Mouse (Mus musculus) forebrain, embryonic 11.5 days (tissue): Measurements from ENCODE around the gene Ccdc183. TPM values are rescaled to one million over a fixed set of nuclear protein-coding genes. Genes with fewer than 3 reads are reported as not detected.

Experiments used
- ATAC-seq: fragments of 200-750 bp; cut with Nextera tagmentation; replicated peaks from 2 replicates; pipeline ENCODE4 v1.8.0; 2017; ENCODE audit warnings: moderate TSS enrichment; ENCODE audit not compliant: low FRiP score
- DNase-seq: peaks from one replicate; pipeline ENCODE4 v3.0.0-alpha.2; 2017; ENCODE audit warnings: low spot score
- H3K27ac ChIP-seq: fragments of 300-500 bp; sonication (generic); 2 replicates; pipeline ENCODE4 v1.5.1; 2014; ENCODE audit warnings: low read depth, low read length
- H3K27me3 ChIP-seq: fragments of 300-500 bp; sonication (generic); 2 replicates; pipeline ENCODE4 v1.6.1; 2014; ENCODE audit warnings: mild to moderate bottlenecking, low read length, mixed read lengths; ENCODE audit not compliant: control insufficient read depth, insufficient read depth
- H3K36me3 ChIP-seq: fragments of 300-500 bp; sonication (generic); 2 replicates; pipeline ENCODE4 v1.6.1; 2014; ENCODE audit warnings: mild to moderate bottlenecking, low read length, moderate library complexity, mixed read lengths; ENCODE audit not compliant: control insufficient read depth, insufficient read depth
- H3K4me1 ChIP-seq: fragments of 300-500 bp; sonication (generic); replicated peaks from 2 replicates; pipeline ENCODE4 v1.6.1; 2014; ENCODE audit warnings: low read length, mixed read lengths; ENCODE audit not compliant: control insufficient read depth, insufficient read depth
- H3K4me2 ChIP-seq: fragments of 300-500 bp; sonication (generic); 2 replicates; pipeline ENCODE4 v1.6.1; 2014; ENCODE audit warnings: low read depth, mild to moderate bottlenecking, low read length, moderate library complexity, mixed read lengths; ENCODE audit not compliant: severe bottlenecking
- H3K4me3 ChIP-seq: fragments of 300-500 bp; sonication (generic); 2 replicates; pipeline ENCODE4 v1.5.1; 2014; ENCODE audit warnings: low read depth, low read length
- H3K9ac ChIP-seq: fragments of 300-500 bp; sonication (generic); 2 replicates; pipeline ENCODE4 v1.6.1; 2014; ENCODE audit warnings: low read length
- H3K9me3 ChIP-seq: fragments of 300-500 bp; sonication (generic); 2 replicates; pipeline ENCODE4 v1.6.1; 2016; ENCODE audit warnings: low read length, mixed read lengths; ENCODE audit not compliant: control insufficient read depth
- WGBS: fragments of 180-500 bp; shearing (Covaris S2); extraction: QIAGEN DNeasy Blood & Tissue Kit; methylation state at CpG from one replicate; pipeline ENCODE4 v1.1.7; 2014; 5-methylcytosine and 5-hydroxymethylcytosine counted together
- polyA plus RNA-seq: library from polyadenylated mRNA; unstranded; fragments of >200 nt; fragmentation: Nextera tagmentation; extraction: Ambion mirVana; gene quantifications from 2 replicates; pipeline ENCODE4 v1.2.1, GENCODE M21; 2014

Ccdc183 gene
- polyA plus RNA-seq, 1 experiment from 2014 or later: 0.21 TPM

- peaks cover 2% of the 10 kb centered on the region; the same call in 1 of the 2 replicates for H3K36me3 ChIP-seq
- ATAC-seq (no peak), DNase-seq (peak; percentile 64)
- H3K9ac ChIP-seq: no peak overlapping the region
- 0 out of 2 replicates have a peak overlapping the region, but pooled peaks have one; percentile 15 for H3K4me2 ChIP-seq
- no peaks in the 10 kb centered on the region for H3K9me3 ChIP-seq
- no peak overlapping the region for H3K27ac ChIP-seq
- peaks cover 58% of the 10 kb centered on the region for H3K27me3 ChIP-seq
- H3K4me3 ChIP-seq: no peak overlapping the region
- WGBS: 6% methylated on average over 76 of the region's 77 CpGs
- H3K4me1 ChIP-seq: peaks cover 23% of the 10 kb centered on the region
Observed at GRCm38 (mm10) chr2:25578796-25579736, 38.4 kb downstream of the Ccdc183 start.

GRCm38 (mm10) chr2:25577951-25578795 is 39.3 kb downstream of the Ccdc183 start:
- Histone ChIP-seq H3K27ac (no peak overlapping the region), H3K9ac (peak overlapping the region; percentile 23; the same call in 1 of the 2 replicates), H3K4me3 (peak overlapping the region; percentile 19), H3K4me2 (peak overlapping the region; percentile 31), H3K27me3 (peaks cover 58% of the 10 kb centered on the region), H3K4me1 (peaks cover 28% of the 10 kb centered on the region), H3K9me3 (no peaks in the 10 kb centered on the region), H3K36me3 (no peaks in the 10 kb centered on the region)
- ATAC-seq (no peak), DNase-seq (peak; percentile 75)
- 4% methylated on average over 75 of the region's 75 CpGs for WGBS

GRCm38 (mm10) chr2:25576965-25577891 is 40.2 kb downstream of the Ccdc183 start:
- DNase-seq: peak; percentile 58

DNA sequence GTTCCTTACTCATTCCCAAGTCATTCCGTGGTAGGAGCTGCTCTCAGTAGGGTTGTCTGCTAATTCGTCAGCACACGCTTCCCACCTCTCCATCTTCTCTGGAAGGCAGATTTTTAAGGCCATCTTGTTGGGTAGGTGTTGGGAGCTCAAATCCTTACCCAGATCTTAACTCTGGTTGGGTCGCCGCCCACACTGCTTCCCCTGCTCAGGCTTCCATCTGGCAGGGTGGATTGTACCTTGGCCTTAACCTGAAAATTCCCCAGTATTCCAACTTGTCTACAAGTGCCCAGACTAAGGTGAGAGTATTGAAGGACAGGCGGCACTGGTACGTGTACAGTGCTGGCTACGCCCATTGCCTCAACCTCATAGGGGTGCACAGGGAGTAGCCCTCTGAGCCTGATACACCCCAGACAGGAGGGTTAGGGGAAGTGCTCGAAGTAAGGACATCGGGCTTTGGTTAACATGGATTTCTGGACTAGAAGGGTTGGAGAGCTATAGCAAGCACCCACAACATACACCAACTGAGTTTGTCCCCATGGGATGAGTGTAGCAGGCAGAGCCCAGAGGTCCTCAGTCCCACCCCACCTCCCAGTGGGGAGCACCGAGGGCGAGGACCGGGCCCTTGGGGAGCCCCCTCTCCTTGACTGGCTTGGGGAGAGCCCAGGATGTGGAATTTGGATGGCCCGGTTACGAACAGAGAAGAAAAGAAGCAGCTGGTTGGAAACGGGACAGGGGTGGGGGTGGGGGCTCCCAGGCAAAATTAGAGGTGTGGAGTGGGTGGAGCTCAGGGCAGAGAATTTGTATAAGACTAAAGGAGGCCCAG is 41.2 kb downstream of the Ccdc183 start:
- Histone ChIP-seq H3K27ac (no peak overlapping the region), H3K4me2 (peak overlapping the region; percentile 83), H3K4me1 (peaks cover 25% of the 10 kb centered on the region), H3K4me3 (no peak overlapping the region), H3K36me3 (no peaks in the 10 kb centered on the region), H3K27me3 (peaks cover 56% of the 10 kb centered on the region), H3K9me3 (no peaks in the 10 kb centered on the region), H3K9ac (peak overlapping the region; percentile 67; the same call in 1 of the 2 replicates)
- DNase-seq: no peak
- ATAC-seq: no peak
- 70% methylated on average over 16 of the region's 16 CpGs for WGBS

More at GRCm38 (mm10) chr2:25576965-25577891, 40.2 kb downstream of the Ccdc183 start:
- peaks cover 58% of the 10 kb centered on the region for H3K27me3 ChIP-seq
- peak overlapping the region; percentile 23; the same call in 1 of the 2 replicates for H3K9ac ChIP-seq
- WGBS: 14% methylated on average over 92 of the region's 92 CpGs
- H3K4me3 ChIP-seq: peak overlapping the region; percentile 19
- no peak overlapping the region for H3K27ac ChIP-seq
- H3K9me3 ChIP-seq: no peaks in the 10 kb centered on the region
- peaks cover 28% of the 10 kb centered on the region for H3K4me1 ChIP-seq
- ATAC-seq: no peak
- H3K4me2 ChIP-seq: peak overlapping the region; percentile 31
- no peaks in the 10 kb centered on the region for H3K36me3 ChIP-seq

GRCm38 (mm10) chr2:25575432-25576027 is 41.9 kb downstream of the Ccdc183 start:
- ATAC-seq: no peak
- H3K27me3 ChIP-seq: peaks cover 49% of the 10 kb centered on the region

DNA sequence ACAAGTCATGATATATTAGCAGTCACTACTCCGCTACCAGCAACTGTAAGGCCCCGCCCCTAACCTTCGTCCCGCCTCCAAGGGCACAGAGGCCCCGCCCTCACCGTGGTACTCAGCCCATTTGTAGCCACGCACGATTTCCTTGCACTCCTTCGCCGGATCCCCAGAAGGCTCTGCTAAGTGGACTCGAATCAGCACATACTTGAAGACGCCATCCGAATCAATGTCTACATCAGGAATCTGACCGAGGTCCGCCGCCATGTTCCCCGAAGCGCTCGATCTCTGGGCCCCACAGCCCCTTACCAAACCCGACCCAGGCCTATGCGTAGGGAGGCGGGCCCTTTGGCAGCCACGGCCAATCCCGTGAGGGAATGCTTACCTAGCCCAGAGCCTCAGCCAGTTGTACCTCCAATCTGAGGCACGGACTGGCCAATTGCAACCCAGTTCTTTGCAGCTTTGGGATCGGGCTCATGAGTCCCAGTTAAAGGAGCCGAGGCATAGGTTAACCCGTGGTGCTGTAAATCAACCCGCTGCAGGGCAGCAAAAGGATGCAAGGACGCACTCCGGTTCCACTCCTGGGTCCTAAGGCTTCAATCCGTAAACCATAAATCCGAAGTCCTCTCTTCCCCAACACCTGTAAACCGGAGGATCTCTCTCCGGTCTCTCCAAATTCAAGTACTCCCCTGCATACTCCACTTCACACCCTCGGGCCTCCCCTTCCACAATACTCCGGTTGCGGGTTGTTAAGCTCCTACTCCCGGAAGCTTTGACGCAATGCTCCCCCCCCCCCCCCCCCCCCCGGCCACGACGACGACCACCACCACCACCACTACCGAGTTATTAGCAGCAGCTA is 42.7 kb downstream of the Ccdc183 start, which contains the start of the genes Mamdc4 and Phpt1:
Mamdc4 (minus strand) TSS at position 267 of the 853 bp plus-strand sequence.
Phpt1 (minus strand) TSS at position 646 of the 853 bp plus-strand sequence.
- peak within 1 kb of the TSS; percentile 90 for H3K4me2 ChIP-seq
- peak within 1 kb of the TSS; percentile 61 for H3K4me3 ChIP-seq
- DNase-seq: peak; percentile 96
- H3K27me3 ChIP-seq: peaks cover 42% of the 10 kb centered on the region
- no peaks in the 10 kb centered on the region for H3K9me3 ChIP-seq
- peak; percentile 98 for ATAC-seq
- peak within 1 kb of the TSS; percentile 67 for H3K9ac ChIP-seq
- under 1% methylated on average over 41 of the region's 45 CpGs for WGBS
- peak within 1 kb of the TSS; percentile 60 for H3K27ac ChIP-seq
- no peaks in the 10 kb centered on the region for H3K36me3 ChIP-seq
- H3K4me1 ChIP-seq: peaks cover 24% of the 10 kb centered on the region

More at GRCm38 (mm10) chr2:25575432-25576027, 41.9 kb downstream of the Ccdc183 start:
- peak overlapping the region; percentile 67 for H3K9ac ChIP-seq
- peak overlapping the region; percentile 60; the same call in 1 of the 2 replicates for H3K27ac ChIP-seq
- no peaks in the 10 kb centered on the region for H3K36me3 ChIP-seq
- peak overlapping the region; percentile 61 for H3K4me3 ChIP-seq
- peak; percentile 74 for DNase-seq
- H3K4me1 ChIP-seq: peaks cover 24% of the 10 kb centered on the region
- WGBS: 13% methylated on average over 21 of the region's 21 CpGs
- no peaks in the 10 kb centered on the region for H3K9me3 ChIP-seq
- H3K4me2 ChIP-seq: peak overlapping the region; percentile 83
